21 mouse cellular contexts compared by ENCODE assay signal in genomic region chr16:11517385-11517784, GRCm38 (mm10).
A peak's percentile ranks its signal among the peaks of the same experiment; 100 is the strongest.
DNase-seq lines count a peak whose midpoint lies in the region; ATAC-seq and TF ChIP-seq lines count a peak whose summit lies in the region.
"Had no signal": no experiment of that assay in that cellular context is flagged by ENCODE, and none has a peak within 500 bp of the region (broad histone marks: within the 10 kb centered on the region; RNA-seq: fewer than 3 reads in every experiment).

No protein-coding gene starts in this region.

- H3K9ac ChIP-seq in heart, adult 2 months (ENCODE audit: low read depth, low read length) = no peak overlapping the region
- H3K9ac ChIP-seq in intestine, postnatal 0 days (ENCODE audit: low read depth, low read length) = no peak overlapping the region
- H3K9ac ChIP-seq in intestine, embryonic 16.5 days (ENCODE audit: low read depth, low read length) = no peak overlapping the region
- H3K9ac ChIP-seq: embryonic facial prominence, embryonic 12.5 days; forebrain, embryonic 13.5 days; forebrain, embryonic 15.5 days; forebrain, postnatal 0 days had no signal

- no peak for TF ChIP-seq POLR2A in heart, adult 2 months (IDR thresholded peaks at IDR 0.05; ENCODE audit: insufficient read depth, low read depth, low read length)

- H3K36me3 ChIP-seq in heart, adult 2 months (ENCODE audit: control insufficient read depth, insufficient read depth, low read length) = no peaks in the 10 kb centered on the region
- H3K36me3 ChIP-seq in intestine, postnatal 0 days (ENCODE audit: control insufficient read depth, insufficient read depth) = peaks cover 6% of the 10 kb centered on the region
- no peaks in the 10 kb centered on the region for H3K36me3 ChIP-seq in intestine, embryonic 16.5 days (ENCODE audit: control insufficient read depth, insufficient read depth, low read length)
- H3K36me3 ChIP-seq: forebrain, embryonic 15.5 days; G1E had no signal

- H3K4me3 ChIP-seq in heart, adult 2 months = no peak overlapping the region
- no peak overlapping the region for H3K4me3 ChIP-seq in intestine, postnatal 0 days (ENCODE audit: low read depth, low read length)
- H3K4me3 ChIP-seq in intestine, embryonic 16.5 days (ENCODE audit: low read length) = no peak overlapping the region
- H3K4me3 ChIP-seq: embryonic facial prominence, embryonic 10.5 days; embryonic facial prominence, embryonic 12.5 days; forebrain, embryonic 13.5 days; forebrain, embryonic 15.5 days had no signal

- no peak for TF ChIP-seq EP300 in heart, adult 2 months (IDR thresholded peaks at IDR 0.05; ENCODE audit: insufficient read depth, low read depth, low read length)

- 80% methylated on average over 6 of the region's 6 CpGs for WGBS in heart, adult 2 months
- 96% methylated on average over 6 of the region's 6 CpGs for WGBS in intestine, postnatal 0 days
- WGBS in intestine, embryonic 16.5 days = 94% methylated on average over 6 of the region's 6 CpGs

- ATAC-seq in intestine, postnatal 0 days = no peak
- ATAC-seq in intestine, embryonic 16.5 days = no peak
- ATAC-seq: activated CD4-positive, CD25-positive, alpha-beta regulatory T cell, adult 4 months; forebrain, embryonic 13.5 days; forebrain, embryonic 15.5 days; forebrain, postnatal 0 days; Patski had no signal

- DNase-seq in heart, adult 2 months = no peak
- no peak for DNase-seq in heart, adult 18-20 months
- DNase-seq in layer of hippocampus, adult 9-10 months (ENCODE audit: low spot score) = no peak
- DNase-seq: adrenal gland, adult 8-10 months; adrenal gland, postnatal 14 days; adrenal gland, postnatal 36 days; cerebellum, adult 11-12 months; cerebellum, adult 2 months; cerebellum, adult 9-10 months; cerebellum, postnatal 10 days; cerebellum, postnatal 25 days; forebrain, postnatal 0 days had no signal

- no peak overlapping the region for H3K4me2 ChIP-seq in intestine, postnatal 0 days (replicated peaks; ENCODE audit: low read depth)
- no peak overlapping the region for H3K4me2 ChIP-seq in intestine, embryonic 16.5 days (ENCODE audit: low read depth, low read length)
- H3K4me2 ChIP-seq: embryonic facial prominence, embryonic 12.5 days; forebrain, embryonic 13.5 days; forebrain, embryonic 15.5 days had no signal

- intact Hi-C loops in heart, adult 2 months (cut with DNase I) = no loop called here

- H3K27ac ChIP-seq in heart, adult 2 months = peak overlapping the region; percentile 73
- no peak overlapping the region for H3K27ac ChIP-seq in intestine, postnatal 0 days (ENCODE audit: low read depth, low read length)
- H3K27ac ChIP-seq in intestine, embryonic 16.5 days (ENCODE audit: low read length) = no peak overlapping the region
- H3K27ac ChIP-seq: embryonic facial prominence, embryonic 10.5 days; embryonic facial prominence, embryonic 12.5 days; forebrain, embryonic 13.5 days; forebrain, embryonic 15.5 days had no signal

- no peaks in the 10 kb centered on the region for H3K9me3 ChIP-seq in intestine, postnatal 0 days (ENCODE audit: control insufficient read depth)
- no peaks in the 10 kb centered on the region for H3K9me3 ChIP-seq in intestine, embryonic 16.5 days (ENCODE audit: control insufficient read depth, low read length)
- H3K9me3 ChIP-seq: embryonic facial prominence, embryonic 10.5 days; embryonic facial prominence, embryonic 12.5 days; forebrain, embryonic 13.5 days; forebrain, embryonic 15.5 days; G1E had no signal

- peaks cover 3% of the 10 kb centered on the region for H3K4me1 ChIP-seq in heart, adult 2 months (ENCODE audit: control insufficient read depth, insufficient read depth, low read length)
- H3K4me1 ChIP-seq in intestine, postnatal 0 days (replicated peaks; ENCODE audit: control insufficient read depth, insufficient read depth, low read length) = no peaks in the 10 kb centered on the region
- H3K4me1 ChIP-seq in intestine, embryonic 16.5 days (ENCODE audit: control insufficient read depth, insufficient read depth, low read length) = no peaks in the 10 kb centered on the region
- H3K4me1 ChIP-seq: embryonic facial prominence, embryonic 12.5 days had no signal

- H3K79me2 ChIP-seq in heart, adult 2 months (replicated peaks; ENCODE audit: control insufficient read depth, insufficient read depth, low read length) = no peaks in the 10 kb centered on the region

- H3K27me3 ChIP-seq in heart, adult 2 months (ENCODE audit: control insufficient read depth, insufficient read depth, low read length) = no peaks in the 10 kb centered on the region
- no peaks in the 10 kb centered on the region for H3K27me3 ChIP-seq in intestine, postnatal 0 days (replicated peaks; ENCODE audit: control insufficient read depth, insufficient read depth, low read length)
- H3K27me3 ChIP-seq in intestine, embryonic 16.5 days (replicated peaks; ENCODE audit: control insufficient read depth, insufficient read depth, low read length) = no peaks in the 10 kb centered on the region
- H3K27me3 ChIP-seq: embryonic facial prominence, embryonic 12.5 days; forebrain, embryonic 13.5 days; forebrain, embryonic 15.5 days; Patski had no signal

- TF ChIP-seq CTCF in heart, adult 2 months (IDR thresholded peaks at IDR 0.05) = peak; percentile 37
- 0 out of 2 replicates have a peak, but pooled peaks have one; percentile 4 for TF ChIP-seq CTCF in intestine, postnatal 0 days (IDR thresholded peaks at IDR 0.05; ENCODE audit: low read depth)
